Mouse (Mus musculus) spleen, postnatal 36 days (tissue): Measurements from ENCODE around the gene Jade3.
"Not testable (repeated sequence)": the region's sequence is repeated elsewhere in the genome, so short reads cannot be mapped to it uniquely, and the experiment has no call there.

Experiments
- DNase-seq, 2 experiments: peaks; one replicate each; pipeline ENCODE4 v3.0.0; 2022; ENCODE audit warnings: low spot score in 2 of 2, mixed read lengths in 1 of 2

The Jade3 gene

GRCm38 (mm10) chrX:20425140-20425838, at the start of gene Jade3:
Gene Jade3, plus strand, starts transcription at chrX:20425688.
- DNase-seq, result peak; percentile 77 to 80

GRCm38 (mm10) chrX:20379347-20380014, 46.0 kb upstream of the Jade3 start:
- DNase-seq, result no peak

DNA sequence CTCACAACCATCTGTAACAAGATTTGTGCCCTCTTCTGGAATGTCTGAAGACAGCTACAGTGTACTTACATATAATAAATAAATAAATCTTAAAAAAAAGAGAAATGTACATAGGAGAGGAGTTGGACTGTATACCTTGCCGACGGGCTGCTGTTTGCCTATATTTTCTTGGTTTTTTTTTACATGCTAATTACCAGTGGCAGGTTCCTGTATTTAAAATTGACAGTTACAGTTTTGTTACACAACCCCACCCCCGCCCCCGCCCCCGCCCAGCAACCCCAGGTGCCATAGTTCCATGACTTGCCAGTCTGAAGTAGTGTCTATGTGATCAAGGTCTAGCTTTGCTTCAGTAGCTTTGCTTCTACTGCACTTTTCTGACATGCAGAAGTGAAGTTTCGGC, 43.2 kb upstream of the Jade3 start:
- DNase-seq, result no peak

- no peak for DNase-seq
Measured at GRCm38 (mm10) chrX:20387006-20387405, 38.5 kb upstream of the Jade3 start.

DNA sequence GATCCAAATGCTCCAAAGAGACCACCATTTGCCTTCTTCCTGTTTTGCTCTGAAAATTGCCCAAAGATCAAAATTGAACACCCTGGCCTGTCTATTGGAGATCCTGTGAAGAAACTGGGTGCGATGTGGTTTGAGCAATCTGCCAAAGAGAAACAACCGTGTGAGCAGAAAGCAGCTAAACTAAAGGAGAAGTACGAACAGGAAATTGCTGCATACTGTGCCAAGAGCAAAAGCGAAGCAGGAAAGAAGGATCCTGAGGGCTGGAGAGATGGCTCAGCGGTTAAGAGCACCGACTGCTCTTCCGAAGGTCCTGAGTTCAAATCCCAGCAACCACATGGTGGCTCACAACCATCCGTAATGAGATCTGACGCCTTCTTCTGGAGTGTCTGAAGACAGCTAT, 33.5 kb upstream of the Jade3 start:
- DNase-seq, result not testable (repeated sequence)

DNA sequence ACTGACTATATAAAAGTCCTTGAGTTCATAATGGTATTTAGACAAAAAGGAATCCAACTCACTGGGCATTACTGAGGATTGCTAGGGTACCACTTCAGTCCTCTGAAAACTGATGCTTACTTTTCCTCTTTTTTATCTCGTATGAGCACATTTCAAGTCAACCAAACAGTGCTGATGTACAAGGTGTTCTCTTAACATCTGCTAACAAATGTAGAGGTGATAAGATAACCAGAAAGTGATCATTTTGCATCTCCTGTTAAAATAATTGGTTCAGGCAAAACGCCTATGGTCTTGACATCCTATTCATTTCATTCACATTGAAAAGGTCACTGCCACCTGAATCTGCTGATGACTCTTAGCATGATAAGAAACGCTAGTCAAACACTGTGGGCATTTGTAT, 32.5 kb upstream of the Jade3 start:
- no peak for DNase-seq

GRCm38 (mm10) chrX:20404068-20404467, 21.4 kb upstream of the Jade3 start:
- DNase-seq, result no peak

DNA sequence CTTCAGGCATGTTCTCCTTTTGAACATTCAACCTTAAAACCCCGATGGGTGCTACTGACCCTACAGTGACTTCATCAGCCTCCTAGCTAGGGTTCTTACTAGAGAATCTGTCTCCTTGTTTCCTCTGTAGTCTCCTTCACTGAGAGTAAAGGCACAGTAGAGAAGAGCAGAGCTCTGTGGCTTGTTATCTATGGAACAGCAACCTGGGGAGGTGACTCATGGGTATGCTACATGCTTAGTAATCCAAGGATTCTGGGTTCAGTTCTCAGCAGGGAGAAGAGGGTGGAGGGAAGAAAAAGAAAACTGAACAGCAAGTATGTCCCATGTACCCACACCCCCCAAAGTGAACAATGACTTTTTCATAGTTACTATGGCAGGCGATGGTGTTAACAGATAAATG, 18.6 kb upstream of the Jade3 start:
- no peak for DNase-seq

DNA sequence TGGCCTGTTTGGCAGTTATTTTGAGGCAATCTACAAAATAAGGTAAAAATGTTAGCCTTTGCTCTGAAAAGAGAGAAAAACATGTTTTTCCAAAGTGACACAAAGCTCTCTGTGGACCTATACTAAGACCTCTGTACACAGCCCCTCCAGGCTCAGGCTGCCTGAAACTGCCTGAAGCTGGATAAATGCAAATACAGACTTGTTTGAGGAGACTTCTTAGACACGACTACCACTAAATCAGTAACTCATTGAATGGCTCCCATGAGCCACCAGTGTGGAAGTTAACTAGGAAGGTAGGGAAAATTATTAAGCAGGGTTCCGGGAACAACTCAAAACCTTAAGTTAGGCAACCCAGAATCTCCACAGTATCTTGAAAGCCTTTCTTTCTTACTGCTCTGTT, 17.8 kb upstream of the Jade3 start:
- DNase-seq, result no peak

GRCm38 (mm10) chrX:20411382-20411781, 14.1 kb upstream of the Jade3 start:
- no peak for DNase-seq

DNA sequence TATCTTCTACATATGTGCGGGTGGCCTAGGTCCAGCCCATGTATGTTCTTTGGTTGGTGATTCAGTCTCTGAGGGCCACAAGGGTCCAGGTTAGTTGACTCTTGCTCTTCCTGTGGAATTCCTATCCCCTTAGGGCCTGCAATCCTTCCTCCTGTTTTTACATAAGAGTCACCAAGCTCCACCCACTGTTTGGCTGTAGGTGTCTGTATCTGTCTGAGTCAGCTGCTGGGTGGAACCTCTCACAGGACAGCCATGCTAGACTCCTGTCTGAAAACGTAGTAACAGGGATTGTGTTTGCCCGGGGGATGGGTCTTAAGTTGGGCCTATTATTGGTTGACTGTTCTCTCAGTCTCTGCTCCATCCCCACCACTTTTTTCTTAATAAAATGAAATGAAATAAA, 13.3 kb upstream of the Jade3 start:
- DNase-seq, result no peak

- no peak for DNase-seq
Measured at GRCm38 (mm10) chrX:20414885-20415622, 10.4 kb upstream of the Jade3 start.

DNA sequence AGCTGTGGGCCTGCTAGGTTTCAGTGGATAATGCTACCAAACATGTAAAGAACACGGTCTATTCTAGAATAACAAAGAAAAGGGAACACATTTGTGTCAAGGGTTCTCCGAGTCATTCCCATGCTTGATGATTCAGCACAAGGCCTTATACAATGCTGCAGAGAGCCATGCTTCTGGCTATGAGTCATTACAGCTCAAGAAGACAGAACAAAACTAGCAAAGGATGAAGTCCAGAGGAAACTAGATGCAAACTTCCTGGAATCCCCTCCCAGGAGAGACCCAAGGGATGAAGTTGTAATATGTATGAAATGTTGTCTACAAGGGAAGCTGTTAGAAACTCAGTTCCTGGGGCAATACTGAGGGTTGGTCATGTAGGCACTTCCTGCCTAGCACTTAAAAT, 7.0 kb upstream of the Jade3 start:
- no peak for DNase-seq

- DNase-seq, result no peak
Measured at GRCm38 (mm10) chrX:20419536-20419935, 6.0 kb upstream of the Jade3 start.

DNA sequence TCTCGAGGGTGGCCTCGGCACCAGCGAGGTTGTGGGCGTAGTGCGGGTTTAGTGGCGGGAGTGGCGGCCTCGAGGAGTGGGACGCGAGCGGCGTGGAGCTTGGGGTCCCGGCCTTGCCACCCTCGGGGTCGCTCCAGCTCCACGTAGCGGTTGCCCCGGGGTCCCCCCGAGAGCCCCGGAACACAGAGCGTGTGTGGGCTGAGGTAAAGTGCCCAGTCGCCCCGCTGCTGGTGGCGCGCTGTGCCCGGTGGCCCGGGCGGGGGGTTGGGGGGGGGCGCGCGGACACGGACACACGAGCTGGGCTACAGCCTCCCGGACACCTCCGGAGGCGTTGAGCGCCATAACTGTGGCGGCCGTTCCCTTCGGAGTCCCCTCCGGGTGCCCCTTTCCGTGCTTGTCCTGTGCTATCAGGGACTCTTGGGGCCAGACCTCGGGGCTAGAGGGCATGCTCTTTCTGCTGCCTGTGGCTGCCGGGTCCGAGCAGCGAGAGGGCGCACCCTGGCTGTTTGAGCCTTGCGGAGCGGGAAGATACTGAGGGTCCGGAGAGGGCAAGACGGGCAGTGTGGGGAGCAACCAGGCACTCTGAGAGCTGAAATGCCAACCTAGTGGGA, 456 bp downstream of the Jade3 start:
- peak; percentile 26 to 27 for DNase-seq

DNA sequence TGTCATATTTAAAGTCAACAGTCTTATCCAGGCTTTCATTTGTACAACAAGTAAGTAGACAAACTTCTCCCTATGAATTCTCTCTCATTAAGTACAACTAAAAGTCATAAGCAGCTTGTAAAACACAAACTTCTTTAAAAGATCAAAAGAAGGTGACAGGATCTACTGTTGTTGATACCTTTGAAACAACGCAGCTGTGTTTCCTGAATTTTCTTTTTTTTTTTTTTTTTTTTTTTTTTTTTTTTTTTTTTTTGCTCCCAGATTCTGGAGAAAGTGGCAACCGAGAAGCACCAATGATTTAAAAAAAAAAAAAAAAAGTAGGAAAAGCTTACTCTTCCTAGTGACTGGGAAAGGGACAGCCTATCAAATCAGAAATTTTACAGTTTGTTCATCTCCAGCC, 57.7 kb downstream of the Jade3 start:
- no peak for DNase-seq

GRCm38 (mm10) chrX:20497682-20498081, 72.2 kb downstream of the Jade3 start:
- no peak for DNase-seq

DNA sequence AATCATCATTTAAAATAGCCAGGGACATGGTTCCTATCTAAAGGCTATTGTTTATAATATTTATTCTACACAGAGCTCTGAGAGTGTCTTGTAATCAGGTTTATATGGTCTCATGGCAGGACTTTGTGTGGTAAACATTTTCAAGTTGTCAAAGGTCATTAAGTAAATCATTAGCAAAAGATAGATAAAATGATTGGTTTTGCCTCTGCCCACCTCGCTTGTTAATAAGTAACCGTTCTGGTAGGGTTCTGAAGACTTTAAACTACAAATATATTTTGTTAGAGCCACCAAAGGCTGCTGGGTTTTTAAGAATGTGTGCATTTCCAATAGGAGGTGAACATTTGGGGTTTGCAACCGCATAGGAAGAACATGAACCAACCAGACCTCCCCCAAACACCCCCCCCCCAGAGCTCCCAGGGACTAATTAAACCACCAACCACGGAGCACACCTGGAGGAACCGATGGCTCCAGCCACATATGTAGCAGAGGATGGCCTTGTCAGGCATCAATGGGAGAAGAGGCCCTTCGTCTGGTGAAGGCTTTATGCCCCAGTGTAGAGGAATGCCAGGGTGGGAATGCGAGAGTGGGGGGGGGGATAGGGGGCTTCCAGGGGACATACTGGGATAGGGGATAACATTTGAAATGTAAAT, 94.9 kb downstream of the Jade3 start:
- DNase-seq, result no peak

DNA sequence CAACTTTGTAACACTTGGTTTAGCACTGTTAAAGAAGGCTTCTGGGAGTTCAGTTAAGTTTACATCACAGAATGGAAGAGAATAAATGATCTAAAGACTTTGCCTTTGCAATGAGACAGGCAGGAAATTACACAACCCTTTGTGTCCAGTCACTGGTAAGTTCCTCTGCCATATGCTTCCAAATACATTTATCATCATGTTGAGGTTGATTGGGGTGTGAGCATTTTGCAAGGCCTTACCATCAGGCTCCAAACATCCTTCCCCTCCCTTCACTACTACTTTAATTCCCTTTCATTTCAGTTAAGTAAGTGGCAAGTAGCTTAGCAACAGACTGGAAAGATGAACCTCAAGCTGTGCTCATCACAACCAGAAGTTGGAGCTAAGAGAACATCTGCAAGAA, 96.1 kb downstream of the Jade3 start:
- DNase-seq, result no peak

DNA sequence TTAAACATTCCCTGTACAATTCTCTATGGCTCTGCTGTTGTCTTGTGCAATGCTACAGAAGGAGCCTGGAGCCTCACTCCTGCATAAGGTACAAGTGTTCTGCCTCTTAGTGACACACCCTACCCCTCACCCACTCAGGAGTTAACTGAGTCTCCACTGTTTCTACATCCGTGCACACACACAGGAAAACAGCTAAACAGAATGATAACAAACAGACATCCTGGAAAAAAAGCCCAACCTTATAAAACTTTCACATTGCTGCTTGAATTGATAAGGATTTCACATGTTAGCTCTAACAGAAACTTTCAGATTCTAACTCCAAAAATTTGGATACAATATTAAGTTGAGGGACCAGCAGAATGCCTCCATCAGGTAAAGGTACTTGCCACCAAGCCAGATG, 107.1 kb downstream of the Jade3 start:
- no peak for DNase-seq

GRCm38 (mm10) chrX:20543867-20544266, 118.4 kb downstream of the Jade3 start:
- DNase-seq, result no peak

- DNase-seq, result no peak
Measured at GRCm38 (mm10) chrX:20547609-20548008, 122.1 kb downstream of the Jade3 start.
